Mouse (Mus musculus): ENCODE measurements around the gene Hba-x.
"Not testable (repeated sequence)": the region's sequence is repeated elsewhere in the genome, so short reads cannot be mapped to it uniquely, and the experiment has no call there.

Gene Hba-x

GRCm38 (mm10) chr11:32250880-32251763 lies 25.1 kb upstream of the Hba-x start:
- no peak for DNase-seq

DNA sequence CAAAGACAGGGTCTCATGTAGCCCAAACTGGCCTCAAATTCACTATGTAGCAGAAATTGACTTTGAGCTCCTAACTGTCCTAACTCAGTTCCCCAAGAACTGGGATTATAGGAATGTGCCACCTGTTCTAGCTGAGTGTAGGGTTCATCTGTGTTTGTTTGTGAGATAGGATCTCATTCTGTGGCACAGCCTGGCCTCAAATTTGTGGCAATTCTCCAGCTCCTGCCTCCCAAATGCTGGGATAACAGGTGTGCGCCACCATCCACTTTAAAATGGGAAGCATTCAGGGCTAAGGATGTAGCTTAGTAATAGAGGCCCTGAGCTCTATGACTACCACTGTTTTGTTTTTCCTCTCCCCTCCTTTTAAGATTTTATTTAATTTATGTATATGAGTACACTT lies 23.1 kb upstream of the Hba-x start:
- DNase-seq = no peak

GRCm38 (mm10) chr11:32256146-32256545 lies 20.1 kb upstream of the Hba-x start:
- no peak for DNase-seq

GRCm38 (mm10) chr11:32256566-32256965 lies 19.6 kb upstream of the Hba-x start:
- DNase-seq = no peak

GRCm38 (mm10) chr11:32262674-32263415 lies 13.4 kb upstream of the Hba-x start:
- DNase-seq = no peak

DNA sequence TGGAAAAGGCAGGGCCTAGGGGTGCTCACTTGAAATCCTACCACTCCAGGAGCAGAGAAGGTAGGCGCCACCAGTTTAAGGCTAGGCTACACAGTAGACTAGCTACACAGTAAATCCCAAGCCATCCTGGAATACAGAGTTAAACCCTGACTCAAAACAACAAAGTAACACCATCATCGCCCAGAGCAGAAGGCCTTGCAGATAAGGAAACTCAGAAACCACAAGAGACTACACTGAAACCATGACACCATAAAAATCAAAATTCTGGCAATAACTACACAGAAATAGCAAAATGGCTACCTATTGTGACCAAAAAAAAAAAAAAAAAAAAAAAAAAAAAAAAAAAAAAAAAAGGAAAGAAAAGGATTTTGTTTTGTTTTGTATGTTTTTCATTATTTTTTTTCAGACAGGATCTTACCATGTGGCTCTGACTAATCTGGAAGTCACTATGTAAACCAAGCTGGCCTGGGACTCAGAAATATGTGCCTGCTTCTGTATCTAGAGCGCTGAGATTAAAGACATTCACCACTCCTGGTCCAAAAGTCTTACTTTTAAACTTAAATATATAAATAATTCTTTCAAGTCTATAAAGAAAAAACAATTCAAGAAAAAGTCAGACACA lies 11.0 kb upstream of the Hba-x start:
- no peak for DNase-seq

DNA sequence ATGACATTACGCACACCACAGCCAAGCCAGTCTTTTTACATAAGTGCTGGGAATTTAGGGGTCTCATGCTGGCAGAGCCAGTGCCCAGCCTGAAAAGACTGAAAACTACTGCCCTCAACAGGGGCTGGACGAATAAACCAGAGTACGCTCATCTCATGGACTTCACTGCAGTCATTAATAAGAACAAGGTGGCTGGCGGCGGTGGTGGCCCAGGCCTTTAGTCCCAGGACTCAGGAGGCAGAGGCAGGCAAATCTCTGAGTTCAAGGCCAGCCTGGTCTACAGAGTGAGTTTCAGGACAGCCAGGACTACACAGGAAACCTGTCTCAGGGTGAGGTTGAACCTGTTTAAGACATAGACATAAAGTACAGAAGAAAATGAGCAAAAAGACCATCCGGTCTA lies 10.0 kb upstream of the Hba-x start:
- no peak for DNase-seq

DNA sequence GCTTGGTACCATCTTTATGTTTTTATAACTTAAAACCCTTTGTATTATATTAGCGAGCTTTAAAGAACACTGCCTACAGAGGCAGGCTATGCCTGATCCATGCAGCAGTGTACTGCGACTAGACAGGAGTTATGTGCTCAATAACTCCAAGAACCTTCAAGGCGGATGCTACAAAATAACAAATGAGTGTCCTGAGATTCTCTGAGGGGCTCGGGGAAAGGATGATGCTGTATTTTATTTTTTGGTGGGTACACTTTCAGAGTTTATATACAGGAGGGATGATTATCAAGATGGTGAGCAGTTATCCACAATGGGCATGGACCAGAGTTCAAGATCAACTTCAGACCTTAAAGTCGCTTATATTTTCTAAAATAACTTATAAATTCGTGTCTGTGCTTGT lies 9.4 kb upstream of the Hba-x start:
- no peak for DNase-seq

DNA sequence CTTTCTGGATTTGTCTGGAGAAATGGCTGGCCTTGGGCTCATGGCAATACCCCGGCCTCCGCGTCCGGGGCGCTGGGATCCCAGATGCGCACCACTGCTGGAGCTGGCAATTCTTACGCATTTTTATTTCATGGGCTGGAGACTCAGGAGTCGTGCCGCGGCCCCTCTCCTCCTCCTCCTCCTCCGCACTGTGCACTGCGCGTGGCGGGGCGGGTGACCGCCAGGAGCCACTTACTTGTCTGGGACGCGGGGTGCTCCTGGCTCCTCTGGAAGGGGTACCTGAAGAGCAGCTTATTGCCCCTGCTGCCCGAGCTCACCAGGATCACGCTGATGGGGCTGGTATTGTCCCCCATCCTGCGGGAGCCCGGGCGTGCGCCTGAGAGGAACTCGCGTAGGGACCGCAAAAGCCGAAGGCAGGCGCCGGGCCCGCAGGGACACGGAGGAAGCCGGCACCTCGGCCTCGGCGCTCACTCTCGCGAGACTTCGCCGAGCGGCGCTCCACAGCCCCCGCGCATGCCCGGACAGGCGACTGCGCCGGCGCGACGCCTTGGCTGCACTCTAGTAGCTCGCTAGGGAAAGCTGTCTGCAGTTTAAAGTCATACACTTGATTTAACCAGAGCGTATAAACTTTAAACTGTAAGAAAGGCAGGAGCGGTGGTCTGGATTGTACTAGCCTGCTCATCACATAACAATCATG lies 8.9 kb upstream of the Hba-x start, which contains the start of gene Nprl3:
Nprl3 (minus strand) TSS at position 520 of the 697 bp plus-strand sequence.
- peak; percentile 95 to 96 for DNase-seq

- no peak for DNase-seq
These were observed 8.2 kb upstream of the Hba-x start for GRCm38 (mm10) chr11:32267964-32268363.

DNA sequence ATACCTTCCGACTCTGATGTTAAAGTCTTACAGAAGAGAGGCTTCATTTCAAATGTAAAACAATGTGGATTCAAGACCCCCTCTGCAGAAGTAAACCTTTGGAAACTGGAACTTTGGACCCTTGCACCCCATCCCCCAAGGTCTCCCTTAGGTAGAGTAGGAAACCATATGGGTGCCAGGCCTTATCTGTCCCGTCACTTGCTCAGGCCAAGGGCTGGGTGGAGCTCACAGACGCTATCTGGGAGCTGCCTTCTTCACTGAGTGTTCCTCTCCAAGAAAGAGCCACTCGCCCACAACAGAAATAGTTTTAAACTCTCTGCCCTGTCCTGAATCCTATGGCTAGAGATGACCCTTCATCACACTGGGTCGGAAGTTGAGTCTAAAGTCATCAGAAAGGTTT lies 7.2 kb upstream of the Hba-x start:
- DNase-seq = no peak

GRCm38 (mm10) chr11:32271178-32271577 lies 5.0 kb upstream of the Hba-x start:
- DNase-seq = no peak

DNA sequence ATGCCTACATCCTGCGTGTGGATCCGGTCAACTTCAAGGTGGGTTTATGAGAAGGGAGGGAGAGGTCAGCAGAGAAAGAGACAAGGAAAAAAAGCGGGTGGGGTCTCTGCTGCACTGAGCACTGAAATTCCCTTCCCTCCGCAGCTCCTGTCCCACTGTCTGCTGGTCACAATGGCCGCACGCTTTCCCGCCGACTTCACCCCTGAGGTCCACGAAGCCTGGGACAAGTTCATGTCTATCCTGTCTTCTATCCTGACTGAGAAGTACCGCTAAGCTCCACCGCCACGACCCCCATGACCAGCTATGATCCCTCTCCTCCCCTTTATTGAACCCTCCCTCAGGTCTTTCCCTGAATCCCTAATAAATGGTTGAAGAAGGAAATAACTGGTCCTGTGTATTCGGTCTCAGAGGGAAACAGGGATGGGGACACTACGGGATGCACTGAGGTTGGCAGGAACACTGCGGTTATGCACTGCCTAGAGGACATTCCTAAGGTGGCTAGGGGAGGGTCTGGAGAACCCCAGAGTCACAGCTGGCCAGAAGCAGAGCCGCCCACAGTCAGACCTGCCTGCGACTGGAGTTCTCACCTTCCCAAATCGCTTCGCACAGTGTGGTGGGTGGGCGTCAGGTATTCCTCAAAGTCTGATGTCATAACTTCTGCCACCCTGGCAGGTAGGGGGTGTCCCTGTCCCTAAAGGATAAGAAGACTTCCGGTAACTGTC lies 1.7 kb downstream of the Hba-x start:
- DNase-seq = no peak

DNA sequence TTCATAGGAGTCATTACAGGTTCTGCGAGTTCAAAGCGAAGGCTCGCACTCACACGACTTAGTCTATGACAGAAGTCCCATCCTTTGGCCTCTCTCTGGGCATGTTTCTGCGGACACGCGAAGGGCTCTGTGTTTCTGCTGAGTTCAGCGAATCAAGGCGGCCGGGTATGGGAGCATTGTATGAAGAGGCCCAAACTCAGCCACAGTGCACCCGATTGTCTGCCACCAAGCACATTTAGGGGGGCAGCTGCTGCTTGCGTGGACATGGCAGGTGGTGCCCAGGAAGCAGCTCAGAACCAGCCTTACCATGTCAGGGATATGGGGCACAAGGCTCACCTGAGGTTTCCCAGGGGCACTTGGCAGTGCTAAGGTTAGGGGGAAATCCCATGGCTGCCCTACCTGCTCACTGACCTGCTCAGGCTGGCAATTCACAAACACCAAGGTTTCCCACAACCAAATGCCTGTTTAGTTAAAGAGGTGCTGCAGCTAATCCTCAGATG lies 2.3 kb downstream of the Hba-x start:
- no peak for DNase-seq

GRCm38 (mm10) chr11:32280646-32281045 lies 4.4 kb downstream of the Hba-x start:
- DNase-seq = no peak

DNA sequence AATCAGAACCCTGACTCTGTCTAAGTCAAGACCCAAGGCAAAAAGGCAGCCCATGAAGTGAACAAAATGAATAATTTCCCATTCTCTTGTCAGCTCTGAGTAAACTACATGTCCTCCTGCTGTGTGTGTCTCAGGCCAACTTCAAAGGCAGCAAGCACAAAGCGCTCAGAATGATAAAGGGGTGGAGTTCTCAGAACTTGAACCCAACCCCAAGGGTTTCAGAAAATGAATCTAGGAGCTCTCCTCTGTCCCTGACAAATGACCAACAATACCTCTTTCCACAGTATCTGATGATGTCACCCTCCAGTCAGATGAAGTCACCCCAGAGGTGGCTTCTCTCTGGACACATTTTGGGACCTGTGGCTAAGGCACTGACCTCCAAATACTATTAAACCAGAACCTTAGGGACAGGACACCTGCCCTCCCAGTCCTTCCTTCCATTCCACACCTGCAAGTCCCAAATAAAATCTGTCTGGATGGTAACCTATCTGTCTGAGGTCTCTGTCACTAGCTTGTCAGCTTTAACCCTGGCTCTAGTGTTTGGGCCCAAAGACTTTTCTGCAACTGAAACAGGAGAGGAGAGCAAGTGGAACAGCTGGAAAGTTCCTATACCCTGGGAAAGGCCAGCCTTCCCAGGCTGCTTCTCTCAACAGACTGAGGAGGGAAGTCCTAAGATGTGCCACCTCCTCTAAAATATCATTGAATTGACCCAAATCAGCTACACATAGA lies 5.4 kb downstream of the Hba-x start:
- DNase-seq = no peak

DNA sequence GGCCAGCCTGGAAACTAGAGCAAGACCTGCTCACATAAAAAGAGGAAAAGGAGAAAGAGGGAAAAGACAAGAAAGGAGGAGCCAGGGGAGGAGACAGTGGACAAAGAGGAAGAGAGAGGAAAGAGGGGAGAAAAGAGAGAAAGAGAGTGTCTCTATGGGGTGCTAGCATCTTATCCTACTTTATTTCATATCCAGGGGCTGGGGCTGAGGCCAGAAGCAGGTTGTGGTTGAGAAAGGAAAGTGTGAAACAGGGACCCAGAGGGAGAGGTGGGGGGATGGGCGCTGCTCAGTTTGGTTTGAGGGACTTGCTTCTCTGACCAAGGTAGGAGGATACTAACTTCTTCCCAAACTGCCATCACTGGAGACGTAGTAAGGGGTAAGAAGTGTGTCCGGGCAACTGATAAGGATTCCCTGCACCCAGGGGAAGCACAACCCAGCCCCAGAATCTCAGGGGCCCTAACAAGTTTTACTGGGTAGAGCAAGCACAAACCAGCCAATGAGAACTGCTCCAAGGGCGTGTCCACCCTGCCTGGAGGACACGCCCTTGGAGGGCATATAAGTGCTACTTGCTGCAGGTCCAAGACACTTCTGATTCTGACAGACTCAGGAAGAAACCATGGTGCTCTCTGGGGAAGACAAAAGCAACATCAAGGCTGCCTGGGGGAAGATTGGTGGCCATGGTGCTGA lies 7.0 kb downstream of the Hba-x start, which contains the start of gene Hba-a1:
Hba-a1 (plus strand) TSS at position 421 of the 687 bp plus-strand sequence.
- DNase-seq = not testable (repeated sequence)

- DNase-seq = not testable (repeated sequence)
These were observed 8.4 kb downstream of the Hba-x start for GRCm38 (mm10) chr11:32284582-32284981.

DNA sequence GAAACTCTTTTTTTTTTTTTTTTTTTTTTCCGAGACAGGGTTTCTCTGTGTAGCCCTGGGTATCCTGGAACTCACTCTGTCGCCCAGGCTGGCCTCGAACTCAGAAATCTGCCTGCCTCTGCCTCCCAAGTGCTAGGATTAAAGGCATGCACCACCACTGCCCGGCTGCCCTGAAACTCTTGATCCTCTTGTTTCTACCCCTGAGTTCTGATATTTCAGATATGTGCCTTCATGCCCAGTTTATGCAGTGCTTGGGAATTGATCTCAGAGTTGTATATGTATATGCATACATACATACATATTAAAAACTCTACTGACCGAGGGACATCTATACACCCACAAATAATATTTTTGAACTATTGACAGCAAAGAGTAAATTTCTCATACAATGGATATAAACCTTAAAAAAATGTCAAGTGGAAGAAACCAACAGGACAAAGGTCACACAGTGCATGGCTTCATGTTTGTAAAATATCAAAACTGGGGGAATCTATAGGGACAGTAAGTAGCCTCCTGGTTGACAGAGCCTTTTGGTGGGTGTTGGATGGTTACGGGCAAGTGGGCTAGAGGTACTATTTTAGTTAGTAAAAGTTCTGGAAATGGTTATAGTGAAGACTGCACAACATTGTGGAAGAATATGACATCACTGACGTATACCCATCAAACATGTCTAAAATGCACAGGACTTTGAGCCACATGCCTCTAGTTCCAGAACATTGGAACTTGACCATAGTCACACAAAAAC lies 9.0 kb downstream of the Hba-x start:
- no peak for DNase-seq

DNA sequence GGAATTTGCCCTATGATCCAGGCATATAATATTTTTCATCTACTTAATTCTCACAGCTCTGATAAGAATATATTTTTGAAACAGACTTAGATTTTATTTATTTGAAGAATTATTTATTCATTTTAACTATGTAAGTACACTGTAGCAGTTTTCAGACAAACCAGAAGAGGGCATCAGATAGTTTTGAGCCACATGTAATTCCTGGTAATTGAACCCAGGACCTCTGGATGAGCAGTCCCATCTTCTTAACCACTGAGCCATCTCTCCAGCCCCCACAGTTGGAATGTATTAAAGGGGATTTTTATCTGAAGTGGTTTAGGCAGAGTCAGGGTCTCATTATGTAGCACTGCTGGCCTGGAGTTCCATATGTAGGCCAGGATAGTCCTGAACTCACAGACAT lies 9.7 kb downstream of the Hba-x start:
- not testable (repeated sequence) for DNase-seq

All from lung, adult 18-20 months (tissue).